Mouse (Mus musculus): ENCODE data around the gene Zfp317. TPM values are rescaled to one million over a fixed set of nuclear protein-coding genes. Genes with fewer than 3 reads are reported as not detected.
A peak's percentile ranks its signal among the peaks of the same experiment; 100 is the strongest.

The Zfp317 gene
- total RNA-seq (2012; rRNA removed): 60.7 and 67.9 TPM in 2 replicates
- polyA plus RNA-seq (2012; ENCODE audit: insufficient read depth in 1 of 2, insufficient read length in 2 of 2, low read depth in 1 of 2, low replicate concordance in 2 of 2, missing spikeins in 1 of 2): 10 to 100 TPM in 1 of 2 experiments, not detected in 1; 41.2 TPM

DNA sequence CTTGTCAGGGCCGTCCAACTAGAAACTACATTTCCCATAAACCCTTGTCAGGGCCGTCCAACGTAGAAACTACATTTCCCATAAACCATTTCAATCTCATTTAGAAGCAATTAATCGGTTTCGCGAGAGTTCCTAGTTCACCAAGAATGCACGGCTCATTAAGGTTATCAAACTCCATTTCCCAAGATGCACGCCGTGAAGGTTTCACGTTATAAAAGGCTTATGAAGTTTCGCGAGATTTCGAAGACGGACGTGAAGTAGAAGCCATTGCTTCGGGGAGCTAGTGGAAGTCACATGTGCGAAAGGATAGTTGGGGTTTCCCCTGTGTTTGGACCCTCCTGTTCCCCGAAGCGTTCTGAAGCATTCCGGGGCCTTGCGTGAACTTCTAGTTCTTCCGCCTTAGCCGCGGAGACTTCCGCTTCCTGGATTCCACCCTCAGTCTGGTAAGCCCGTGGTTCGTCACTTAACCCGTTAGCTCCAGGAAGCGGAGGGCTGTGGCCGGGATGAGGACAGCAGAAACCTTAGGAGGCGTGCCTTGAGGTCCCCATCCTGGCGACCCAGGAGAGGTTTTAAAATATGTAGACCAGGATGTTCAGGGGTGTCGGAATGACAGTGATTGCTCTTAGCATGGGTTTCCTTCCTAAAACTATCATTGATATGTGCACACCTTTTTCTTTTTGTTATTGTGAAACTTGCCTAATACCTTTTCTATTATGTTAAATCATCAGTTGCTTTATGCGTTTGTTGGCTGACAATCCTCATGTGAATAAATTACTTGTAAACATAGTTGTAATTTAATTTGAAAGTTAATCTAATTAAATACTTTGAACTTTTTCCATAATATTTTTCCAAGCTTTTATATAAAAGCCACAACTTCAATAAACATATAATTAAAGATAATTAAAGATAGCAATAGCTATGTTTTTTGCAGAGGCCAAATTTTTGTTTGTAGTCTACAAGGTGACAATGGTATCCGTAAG is at the start of gene Zfp317:
Gene Zfp317 (plus strand): TSS at position 260 of the 980 bp plus-strand sequence.
- DNase-seq (ENCODE audit: low read depth, low spot score): peak; percentile 100
- Histone ChIP-seq H3K27me3 (ENCODE audit: control insufficient read depth in 1 of 2, insufficient read depth in 2 of 2, low read length in 2 of 2) (peaks cover 0 to 2% of the 10 kb centered on the region in 2 experiments; a peak in 1 of 4 replicates), H3K9ac (ENCODE audit: control insufficient read depth, low read depth, low read length, poor library complexity, severe bottlenecking) (peak within 1 kb of the TSS; percentile 62), H3K79me2 (ENCODE audit: control insufficient read depth, insufficient read depth, low read length, poor library complexity) (peaks cover 22% of the 10 kb centered on the region), H3K36me3 (ENCODE audit: control insufficient read depth in 1 of 2, insufficient read depth in 2 of 2, low read length in 2 of 2) (peaks cover 13% of the 10 kb centered on the region in 2 experiments), H3K4me1 (ENCODE audit: control insufficient read depth in 1 of 2, insufficient read depth in 2 of 2, low read length in 2 of 2) (peaks cover 0 to 8% of the 10 kb centered on the region in 2 experiments; a peak in 1 of 4 replicates), H3K27ac (ENCODE audit: control insufficient read depth, low read depth, low read length) (peak within 1 kb of the TSS; percentile 90), H3K9me3 (replicated peaks; ENCODE audit: insufficient read depth, low read length) (no peaks in the 10 kb centered on the region), H3K4me3 (ENCODE audit: control insufficient read depth in 1 of 2, insufficient read depth in 1 of 2, low read depth in 2 of 2, low read length in 2 of 2) (peak within 1 kb of the TSS; percentile 57 to 74)
- TF ChIP-seq MXI1 (IDR thresholded peaks at IDR 0.05; ENCODE audit: low read depth, low read length) (peak; percentile 100), UBTF (IDR thresholded peaks at IDR 0.05; ENCODE audit: borderline replicate concordance, insufficient read depth, low read depth, low read length) (0 out of 2 replicates have a peak, but pooled peaks have one; percentile 66), KAT2A (conservative IDR thresholded peaks at IDR 0.05; ENCODE audit: low read depth, low read length) (peak; percentile 98), GABPA (IDR thresholded peaks at IDR 0.05; ENCODE audit: low read depth, low read length) (no peak), EP300 (IDR thresholded peaks at IDR 0.05; ENCODE audit: low read depth in 1 of 2, low read length in 2 of 2) (peak in 1 of 2 experiments; percentile 65; a peak in 2 of 4 replicates), ZMIZ1 (IDR thresholded peaks at IDR 0.05; ENCODE audit: low read depth, low read length) (peak; percentile 82; the same call in 1 of the 2 replicates), SMC3 (IDR thresholded peaks at IDR 0.05; ENCODE audit: low read depth, low read length) (no peak), POLR2AphosphoS2 (IDR thresholded peaks at IDR 0.05; ENCODE audit: low read length) (peak; percentile 99), ZNF384 (IDR thresholded peaks at IDR 0.05; ENCODE audit: low read depth, low read length) (no peak), MAFK (IDR thresholded peaks at IDR 0.05; ENCODE audit: borderline replicate concordance, low read depth, low read length) (no peak), USF1 (IDR thresholded peaks at IDR 0.05; ENCODE audit: low read depth, low read length) (peak; percentile 95), CHD1 (IDR thresholded peaks at IDR 0.05; ENCODE audit: low read depth, low read length) (peak; percentile 98), CTCF (IDR thresholded peaks at IDR 0.05 in 2 of 3, conservative IDR thresholded peaks at IDR 0.05 in 1 of 3; ENCODE audit: control insufficient read depth in 1 of 3, insufficient read depth in 1 of 3, low read depth in 2 of 3, low read length in 3 of 3, poor library complexity in 1 of 3, severe bottlenecking in 1 of 3) (no peak), GATA1 (IDR thresholded peaks at IDR 0.05; ENCODE audit: low read depth, low read length) (peak; percentile 73), POLR2A (IDR thresholded peaks at IDR 0.05; ENCODE audit: control insufficient read depth in 1 of 2, insufficient read depth in 1 of 2, low read depth in 1 of 2, low read length in 2 of 2, poor library complexity in 1 of 2) (peak; percentile 96 to 100), POLR2AphosphoS5 (IDR thresholded peaks at IDR 0.05; ENCODE audit: borderline replicate concordance, low read depth, low read length) (peak; percentile 41; the same call in 1 of the 2 replicates), JUND (IDR thresholded peaks at IDR 0.05; ENCODE audit: low read depth, low read length) (0 out of 2 replicates have a peak, but pooled peaks have one; percentile 45), SIN3A (IDR thresholded peaks at IDR 0.05; ENCODE audit: low read length) (peak; percentile 99), ELF1 (IDR thresholded peaks at IDR 0.05; ENCODE audit: low read depth, low read length) (peak; percentile 99), CHD2 (IDR thresholded peaks at IDR 0.05; ENCODE audit: low read length) (peak; percentile 97), NRF1 (IDR thresholded peaks at IDR 0.05; ENCODE audit: insufficient read depth, low read depth, low read length, poor library complexity, severe bottlenecking) (0 out of 2 replicates have a peak, but pooled peaks have one; percentile 7), MYB (IDR thresholded peaks at IDR 0.05; ENCODE audit: low read depth, low read length) (no peak), BHLHE40 (IDR thresholded peaks at IDR 0.05; ENCODE audit: borderline replicate concordance, low read depth, low read length) (0 out of 2 replicates have a peak, but pooled peaks have one; percentile 24), MAX (IDR thresholded peaks at IDR 0.05; ENCODE audit: low read length) (peak; percentile 99), E2F4 (IDR thresholded peaks at IDR 0.05; ENCODE audit: borderline replicate concordance, low read depth, low read length) (peak; percentile 69; the same call in 1 of the 2 replicates), ETS1 (IDR thresholded peaks at IDR 0.05; ENCODE audit: low read depth, low read length) (peak; percentile 80), ZC3H11A (IDR thresholded peaks at IDR 0.05; ENCODE audit: low read depth, low read length) (no peak), MYC (IDR thresholded peaks at IDR 0.05; ENCODE audit: low read depth, low read length) (peak; percentile 100), HCFC1 (IDR thresholded peaks at IDR 0.05; ENCODE audit: low read depth, low read length) (peak; percentile 90), NELFE (IDR thresholded peaks at IDR 0.05; ENCODE audit: low read depth, low read length) (peak; percentile 99), RCOR1 (IDR thresholded peaks at IDR 0.05; ENCODE audit: low read depth, low read length) (peak; percentile 73), ZKSCAN1 (IDR thresholded peaks at IDR 0.05; ENCODE audit: low read depth, low read length) (no peak), TAL1 (IDR thresholded peaks at IDR 0.05; ENCODE audit: low read length) (no peak), USF2 (IDR thresholded peaks at IDR 0.05; ENCODE audit: borderline replicate concordance in 1 of 2, insufficient read depth in 1 of 2, low read depth in 1 of 2, low read length in 2 of 2) (no peak)

Measured in MEL (cell line).